Mouse (Mus musculus) liver, postnatal 0 days (tissue): ENCODE measurements at regions not wholly inside any gene's neighbourhood (a gene's known extent, or its start where the extent isn't known, plus 50 kb on each side); places are given as distances from the start of the nearest gene placed in this dataset.

Experiments used
- CTCF ChIP-seq: sonication (generic); IDR thresholded peaks from 2 replicates; pipeline ENCODE4 v1.5.1; 2016; ENCODE audit warnings: antibody characterized with exemption, low read depth
- EP300 ChIP-seq: IDR thresholded peaks from 2 replicates; pipeline ENCODE4 v1.6.1; 2016; ENCODE audit warnings: antibody characterized with exemption, low read depth, mild to moderate bottlenecking

DNA sequence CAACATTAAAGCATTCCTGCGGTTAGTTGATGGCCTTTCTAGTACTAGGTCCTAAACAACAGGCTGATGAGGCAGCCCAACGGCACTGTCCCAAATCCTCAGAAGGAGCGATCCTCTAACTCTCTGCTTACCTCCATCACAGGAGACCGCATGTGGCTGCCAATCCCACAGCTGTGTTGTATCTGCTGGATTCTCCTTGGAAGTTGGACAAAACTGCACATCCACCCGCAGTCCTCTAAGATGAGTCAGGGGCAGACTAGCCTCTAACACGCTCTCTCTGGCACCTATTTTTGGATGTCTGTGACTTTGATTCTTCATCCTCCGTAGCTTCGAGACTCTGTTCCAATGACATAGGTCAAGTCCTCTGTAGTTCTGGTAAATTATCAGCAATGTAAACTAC, 432.5 kb downstream of the Fgf9 start:
- TF ChIP-seq CTCF: no peak
- no peak for TF ChIP-seq EP300
